Mouse (Mus musculus) thymus, postnatal 36 days (tissue): ENCODE results near the gene Vmn1r54.
"Not testable (repeated sequence)": the region's sequence is repeated elsewhere in the genome, so short reads cannot be mapped to it uniquely, and the experiment has no call there.

ENCODE experiments used
- DNase-seq, 2 experiments: peaks; one replicate each; pipeline ENCODE4 v3.0.0; 2022; ENCODE audit warnings: mixed read lengths in 2 of 2

The Vmn1r54 gene

GRCm38 (mm10) chr6:90246000-90246399, at the start of gene Vmn1r54:
TSS of gene Vmn1r54 (plus strand) at chr6:90246300.
- DNase-seq = no peak

GRCm38 (mm10) chr6:90202493-90202892, 43.6 kb upstream of the Vmn1r54 start, which contains the start of gene V1ra8:
TSS of gene V1ra8 (plus strand) at chr6:90202793.
- DNase-seq = not testable (repeated sequence)

GRCm38 (mm10) chr6:90224338-90224737, 21.8 kb upstream of the Vmn1r54 start, which contains the start of gene Vmn1r53:
TSS of gene Vmn1r53 (minus strand) at chr6:90224438.
- no peak for DNase-seq

- DNase-seq = not testable (repeated sequence)
Observed at GRCm38 (mm10) chr6:90232114-90232513, 14.0 kb upstream of the Vmn1r54 start.

- DNase-seq = no peak
Observed at GRCm38 (mm10) chr6:90232681-90233080, 13.4 kb upstream of the Vmn1r54 start.

- no peak for DNase-seq
Observed at GRCm38 (mm10) chr6:90244019-90244418, 2.1 kb upstream of the Vmn1r54 start.

- DNase-seq = no peak
Observed at GRCm38 (mm10) chr6:90288265-90288664, 42.2 kb downstream of the Vmn1r54 start.

GRCm38 (mm10) chr6:90300919-90301318, 54.8 kb downstream of the Vmn1r54 start, which contains the start of gene BC048671:
TSS of gene BC048671 (plus strand) at chr6:90301219.
- no peak for DNase-seq

GRCm38 (mm10) chr6:90306315-90306975, 60.3 kb downstream of the Vmn1r54 start:
- DNase-seq = no peak

GRCm38 (mm10) chr6:90308839-90309778, 63.0 kb downstream of the Vmn1r54 start:
- no peak for DNase-seq

- no peak for DNase-seq
Observed at GRCm38 (mm10) chr6:90315961-90316360, 69.9 kb downstream of the Vmn1r54 start.

GRCm38 (mm10) chr6:90317510-90318258, 71.6 kb downstream of the Vmn1r54 start:
- DNase-seq = no peak

GRCm38 (mm10) chr6:90319019-90319418, 72.9 kb downstream of the Vmn1r54 start:
- no peak for DNase-seq

- no peak for DNase-seq
Observed at GRCm38 (mm10) chr6:90319475-90320191, 73.5 kb downstream of the Vmn1r54 start.

GRCm38 (mm10) chr6:90320429-90320828, 74.3 kb downstream of the Vmn1r54 start:
- DNase-seq = no peak
